Mouse (Mus musculus) testis, postnatal 14 days (tissue): ENCODE measurements around the gene Gm21985.

ENCODE experiments used
- DNase-seq: peaks from one replicate; pipeline ENCODE4 v3.0.0; 2021; ENCODE audit warnings: low spot score

Gene Gm21985

DNA sequence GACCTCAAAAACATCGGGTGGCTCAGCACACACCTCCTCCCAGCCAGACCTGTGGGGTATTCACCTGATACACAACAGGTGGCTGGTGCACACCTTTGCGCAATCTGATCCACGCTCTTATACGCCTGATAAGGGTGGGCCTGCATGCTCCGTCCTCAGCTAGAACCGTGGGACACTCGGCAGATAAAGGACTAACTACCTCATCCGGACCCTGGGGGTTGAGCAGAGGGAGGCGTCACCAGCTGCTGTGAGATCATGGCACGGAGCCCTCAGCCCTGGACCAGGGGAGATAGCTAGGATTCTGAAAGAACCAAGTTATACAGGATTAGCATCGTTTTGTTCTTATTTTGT, at the start of gene Gm21985:
Gene Gm21985 (plus strand): TSS at position 73 of the 351 bp plus-strand sequence.
- peak; percentile 68 for DNase-seq

DNA sequence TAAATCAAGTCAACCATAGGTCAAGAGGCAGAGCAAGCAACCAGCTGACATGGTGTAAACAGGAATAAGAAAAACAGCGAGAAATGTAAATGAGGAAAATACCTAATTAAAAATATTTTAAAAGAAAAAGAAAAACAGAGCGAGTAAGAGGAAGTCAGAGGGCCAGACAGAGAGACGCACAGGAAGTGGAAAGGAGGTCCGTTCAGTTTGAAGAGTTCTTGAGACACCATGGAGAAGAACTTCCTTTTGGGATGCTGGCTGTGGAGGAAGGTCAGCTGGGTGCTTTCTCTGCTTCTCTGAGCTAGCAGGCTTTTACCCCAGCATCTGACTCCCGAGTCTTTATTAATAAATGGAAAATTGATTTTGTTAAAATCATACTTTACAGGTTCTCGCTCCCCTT, 48.5 kb upstream of the Gm21985 start:
- no peak for DNase-seq

DNA sequence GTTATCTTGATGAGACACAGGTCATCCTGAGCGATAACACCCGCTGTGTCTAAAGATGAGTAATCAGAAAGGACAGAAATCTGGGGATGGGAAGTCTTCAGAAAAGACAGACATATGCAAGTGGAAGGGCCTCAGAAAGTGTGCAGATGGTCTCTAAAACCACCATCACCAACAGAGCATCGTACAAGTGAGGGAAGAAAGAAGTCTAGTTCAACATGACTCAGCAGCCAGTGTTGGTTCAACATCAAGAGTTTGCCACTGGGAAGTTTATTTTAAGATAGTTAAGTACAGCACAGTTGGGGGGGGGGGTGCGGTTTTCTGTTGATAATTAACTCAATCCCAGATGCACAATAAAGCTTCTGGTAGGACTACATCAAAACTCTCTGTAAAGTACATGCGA, 45.2 kb upstream of the Gm21985 start:
- no peak for DNase-seq

DNA sequence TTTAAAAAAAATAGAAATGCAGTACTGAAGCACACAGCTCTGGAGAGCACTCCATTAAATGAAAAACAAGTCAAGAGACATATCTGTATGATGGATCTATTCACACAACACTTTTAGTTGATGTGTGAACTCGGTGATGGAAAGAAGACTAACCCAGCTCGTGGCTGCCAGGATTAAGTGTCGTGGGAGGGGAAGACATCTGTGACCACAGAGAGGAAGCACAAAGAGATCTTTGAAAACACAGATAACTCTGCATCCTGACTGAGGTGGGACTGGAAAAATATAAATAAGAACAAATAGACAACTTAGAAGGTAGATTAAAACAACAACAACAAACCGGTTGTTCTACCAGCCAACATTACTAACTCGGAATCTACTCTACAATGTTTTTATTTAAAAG, 43.5 kb upstream of the Gm21985 start:
- no peak for DNase-seq

DNA sequence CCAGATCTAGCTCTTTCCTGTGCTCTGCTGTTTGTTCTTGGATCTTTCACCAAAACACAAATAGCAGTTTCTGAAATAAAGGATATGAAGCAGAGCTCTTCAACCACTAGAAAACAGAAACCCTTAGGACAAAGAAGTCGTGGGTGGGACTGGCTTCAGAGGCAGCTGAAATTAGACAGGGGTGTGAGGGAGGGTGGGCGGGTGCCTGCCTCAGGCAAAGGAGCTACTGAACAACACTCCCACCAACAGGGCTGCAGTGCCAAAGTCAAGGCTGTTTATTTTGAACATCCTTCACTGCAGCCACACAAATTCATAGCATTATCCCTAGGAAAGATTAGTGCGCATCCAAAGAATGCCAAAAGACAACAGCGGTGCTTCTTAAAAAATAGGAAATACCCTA, 41.8 kb upstream of the Gm21985 start:
- DNase-seq, result no peak

DNA sequence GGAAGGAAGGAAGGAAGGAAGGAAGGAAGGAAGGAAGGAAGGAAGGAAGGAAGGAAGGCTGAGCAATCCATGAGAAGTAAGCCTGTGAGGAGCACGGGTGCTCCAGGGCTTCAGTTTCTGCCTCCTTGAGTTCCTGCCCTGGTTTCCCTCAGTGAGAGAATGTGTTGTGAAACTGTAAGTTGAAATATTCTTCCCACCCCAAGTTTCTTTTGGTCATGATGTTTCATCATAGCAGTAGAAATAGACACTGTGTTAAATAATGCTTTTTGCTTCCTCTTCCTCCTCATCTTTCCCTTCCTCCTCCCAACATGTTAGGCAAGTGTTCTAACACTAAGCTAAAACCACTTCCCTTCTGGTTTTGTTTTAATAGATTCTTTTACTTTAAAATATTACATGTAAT, 33.5 kb upstream of the Gm21985 start:
- DNase-seq, result no peak

DNA sequence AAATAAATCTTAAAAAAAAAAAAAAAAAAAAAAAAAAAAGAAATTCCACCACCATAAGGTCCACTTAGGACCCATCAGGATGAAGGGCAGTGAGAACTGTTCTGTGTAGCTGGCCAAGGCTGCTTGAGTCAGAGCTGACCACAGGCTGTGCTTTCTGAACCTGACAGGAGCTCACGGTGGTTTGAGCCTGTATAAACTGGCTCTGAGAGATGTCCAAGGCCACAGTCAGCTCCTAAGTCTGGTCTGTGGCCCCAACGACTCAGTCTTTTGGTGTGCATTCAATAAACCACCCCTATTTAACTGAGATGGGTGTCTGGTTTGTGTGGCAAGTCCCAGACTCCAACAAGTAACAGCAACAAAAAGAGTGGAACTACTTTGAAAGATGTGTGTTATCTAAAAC, 29.5 kb upstream of the Gm21985 start:
- no peak for DNase-seq

DNA sequence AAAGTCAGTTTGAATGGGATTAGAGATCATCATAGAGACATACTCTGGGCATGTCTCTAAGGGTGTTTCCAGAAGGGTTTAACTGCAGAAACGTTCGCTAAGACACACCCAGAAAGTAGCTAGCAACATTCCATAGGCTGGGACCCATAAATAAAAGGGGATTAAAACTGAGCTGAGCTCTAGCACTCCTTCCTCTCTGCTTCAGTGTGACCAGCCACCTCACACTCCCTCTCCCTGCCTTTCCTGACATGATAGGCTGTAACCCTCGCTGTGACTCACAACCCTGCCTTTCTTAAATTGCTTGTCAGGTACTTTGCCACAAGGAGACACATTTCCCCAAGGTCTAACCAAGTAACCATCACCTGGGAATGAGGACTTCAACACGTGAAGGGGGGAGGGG, 28.1 kb upstream of the Gm21985 start:
- DNase-seq, result no peak

DNA sequence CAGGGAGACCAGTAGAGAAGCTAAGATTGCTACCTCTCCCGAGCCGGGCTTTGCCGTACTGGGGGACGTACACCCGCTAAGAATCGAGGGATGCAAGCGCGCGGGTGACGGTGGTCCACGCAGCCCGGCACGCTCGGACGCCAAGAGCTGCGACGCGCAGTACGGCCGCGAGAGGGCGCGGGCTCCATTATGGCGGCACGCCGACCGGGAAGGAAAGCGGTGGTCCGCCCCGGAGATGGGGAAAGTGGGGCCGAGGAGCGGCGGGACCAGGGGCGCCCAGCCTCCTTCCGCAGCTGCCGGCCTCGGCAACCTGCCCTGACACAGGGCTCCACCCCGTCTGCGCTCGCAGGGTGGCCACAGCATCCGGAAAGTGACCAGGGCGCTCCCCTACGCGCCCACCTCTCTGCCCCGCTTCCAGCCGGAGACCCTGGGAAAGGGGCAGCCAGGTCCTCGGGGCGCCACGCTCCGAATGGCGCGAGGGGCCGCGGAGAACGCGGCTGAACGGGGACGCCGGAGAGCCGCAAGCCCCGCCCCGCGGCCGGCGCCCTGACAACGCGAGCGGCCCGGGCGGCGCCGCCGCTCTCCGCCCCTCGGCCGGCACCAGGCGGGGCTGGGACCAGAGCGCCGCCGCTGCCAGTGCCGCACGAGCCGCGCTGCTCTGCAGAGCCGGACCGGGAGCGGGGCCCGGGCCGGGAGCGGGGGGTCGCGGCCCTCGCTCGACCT, 26.7 kb upstream of the Gm21985 start, which contains the start of gene Lpcat4:
Gene Lpcat4 (plus strand): TSS at position 257 of the 723 bp plus-strand sequence.
- DNase-seq, result peak; percentile 85

DNA sequence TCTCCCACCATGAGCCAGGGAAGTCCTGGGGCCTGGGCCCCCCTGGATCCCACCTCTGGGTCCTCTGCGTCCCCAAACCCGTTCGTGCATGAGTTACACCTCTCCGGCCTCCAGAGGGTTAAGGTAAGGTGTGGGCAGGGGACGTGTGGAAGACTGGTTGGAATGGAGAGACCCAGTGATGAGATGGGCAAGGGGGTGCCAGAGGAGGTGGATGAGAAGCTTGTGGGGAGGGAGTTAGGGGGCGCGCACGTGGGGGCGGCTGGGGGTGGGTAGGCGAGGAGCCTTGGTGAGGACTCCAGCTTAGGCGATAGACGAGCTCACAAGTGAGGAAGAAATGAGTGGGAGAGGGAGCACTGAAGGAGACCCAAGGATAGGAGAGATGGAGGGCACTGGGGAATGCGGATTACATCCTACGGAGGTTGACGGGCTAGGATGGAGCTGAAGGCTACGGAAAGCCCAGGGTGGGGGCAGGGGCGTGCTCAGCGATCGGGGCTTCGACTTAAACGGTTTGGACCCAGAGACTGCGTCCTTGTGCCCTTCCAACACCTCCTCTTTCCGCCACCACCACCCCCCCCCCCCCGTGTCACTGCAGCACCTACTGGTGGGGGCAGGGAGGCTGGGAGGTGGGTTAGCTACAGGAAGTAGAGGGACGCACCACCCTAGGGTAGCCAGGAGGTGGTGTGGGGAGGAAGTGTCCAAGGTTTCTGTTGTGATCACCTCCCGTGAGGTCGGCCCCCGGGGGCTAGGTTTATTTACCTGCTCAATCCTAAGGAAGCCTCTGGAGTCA, 26.0 kb upstream of the Gm21985 start:
- no peak for DNase-seq

DNA sequence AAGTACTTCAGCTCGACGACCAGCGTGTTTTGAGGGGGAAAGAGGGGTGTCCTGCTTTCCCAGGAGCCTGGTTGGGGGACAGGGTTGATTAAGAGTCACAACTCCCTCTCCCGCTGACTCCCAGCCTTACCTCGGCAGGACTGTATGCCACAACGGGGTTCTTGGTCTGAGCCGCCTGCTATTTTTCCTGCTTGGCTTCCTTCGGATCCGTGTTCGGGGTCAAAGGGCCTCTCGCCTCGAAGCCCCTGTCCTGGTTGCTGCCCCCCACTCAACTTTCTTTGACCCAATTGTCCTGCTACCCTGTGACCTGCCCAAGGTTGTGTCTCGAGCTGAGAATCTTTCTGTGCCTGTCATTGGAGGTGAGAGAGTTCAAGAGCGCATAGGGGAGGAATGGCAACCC, 24.3 kb upstream of the Gm21985 start:
- DNase-seq, result no peak

DNA sequence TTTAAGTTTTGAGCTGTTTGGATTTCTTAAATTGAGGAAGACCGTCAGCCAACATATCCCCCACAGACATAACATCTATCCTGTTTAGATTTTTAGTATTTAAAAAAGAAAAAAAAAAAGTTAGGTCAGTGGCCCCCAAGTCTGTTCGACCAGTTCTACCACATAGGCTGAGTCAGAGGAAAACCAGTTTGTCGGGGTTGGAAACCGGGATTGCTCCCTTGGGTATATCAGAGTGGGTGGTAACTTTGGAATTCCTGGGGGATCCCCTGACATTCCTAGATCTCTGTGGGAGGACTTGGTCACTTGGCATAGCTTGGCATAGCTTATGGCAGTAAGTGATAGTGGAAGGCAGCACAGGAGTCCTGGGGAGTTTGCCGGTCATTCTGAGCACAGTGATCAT, 20.8 kb upstream of the Gm21985 start:
- no peak for DNase-seq

DNA sequence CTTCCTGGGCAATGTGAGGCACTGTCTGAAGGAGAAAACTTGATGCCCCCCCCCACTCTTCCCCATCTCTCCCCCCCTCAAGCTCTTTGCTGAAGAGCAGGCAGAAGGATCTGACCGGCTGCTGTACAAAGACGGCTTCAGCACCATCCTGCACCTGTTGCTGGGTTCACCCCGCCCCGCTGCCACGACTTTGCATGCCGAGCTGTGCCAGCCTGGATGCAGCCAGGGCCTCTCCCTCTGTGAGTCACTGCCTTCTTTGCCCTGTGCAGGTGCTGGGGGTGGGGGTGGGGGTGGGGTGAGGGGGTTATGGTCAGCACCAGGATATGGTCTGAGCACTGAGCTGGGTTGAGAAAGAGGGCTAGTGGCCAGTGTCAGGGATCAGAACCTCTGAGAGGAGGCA, 19.9 kb upstream of the Gm21985 start:
- no peak for DNase-seq

DNA sequence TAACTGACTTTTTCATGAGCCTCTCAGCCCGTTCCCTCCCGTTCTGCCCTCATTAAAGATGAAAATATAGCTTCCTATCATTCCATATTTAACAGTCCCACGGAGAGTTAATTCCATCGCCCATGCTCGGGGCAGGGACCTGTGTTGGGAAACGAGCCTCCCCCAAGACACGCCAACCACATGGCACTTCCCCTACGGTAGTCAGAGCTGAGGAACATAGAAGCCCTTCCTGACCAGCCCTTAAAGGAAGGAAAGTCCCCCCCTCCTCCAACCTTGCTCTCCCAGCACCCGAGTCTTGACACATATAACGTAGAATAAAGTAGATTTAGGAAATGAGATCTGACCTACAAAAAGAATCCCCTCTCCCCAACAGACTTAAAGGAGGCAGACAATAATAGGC, 18.8 kb upstream of the Gm21985 start:
- DNase-seq, result no peak

DNA sequence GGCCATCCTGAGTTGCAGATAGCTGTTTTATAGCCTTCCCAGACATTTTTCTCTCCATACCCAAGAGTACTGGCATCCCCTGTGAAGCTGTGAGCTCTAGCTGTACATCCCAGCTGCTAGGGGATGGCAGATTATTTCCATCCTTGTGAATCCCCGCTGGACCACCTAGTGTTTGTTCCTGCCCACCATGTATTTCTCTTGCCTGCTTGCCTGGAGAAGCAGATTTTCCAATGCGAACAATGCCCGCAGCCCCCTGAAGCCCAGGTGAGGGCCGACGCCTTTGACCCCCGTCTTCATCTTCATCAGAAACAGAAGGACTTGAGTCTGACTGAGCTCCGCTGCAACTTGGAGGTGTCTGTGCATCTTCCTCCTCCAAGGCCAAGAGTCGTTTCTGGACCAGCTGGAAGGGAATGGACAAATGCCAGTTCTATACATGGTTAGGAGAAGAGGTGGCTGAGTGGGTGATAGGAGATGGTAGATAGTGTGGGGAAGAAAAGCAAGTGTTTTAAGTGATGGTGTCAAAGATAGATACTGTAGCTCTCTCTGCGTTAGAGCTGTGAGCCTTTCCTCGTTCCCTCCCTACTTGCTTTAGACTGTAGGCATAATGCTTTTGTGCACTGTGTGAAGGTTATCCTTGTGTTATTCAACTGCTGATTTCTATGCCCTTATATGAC, 16.2 kb upstream of the Gm21985 start:
- DNase-seq, result no peak

DNA sequence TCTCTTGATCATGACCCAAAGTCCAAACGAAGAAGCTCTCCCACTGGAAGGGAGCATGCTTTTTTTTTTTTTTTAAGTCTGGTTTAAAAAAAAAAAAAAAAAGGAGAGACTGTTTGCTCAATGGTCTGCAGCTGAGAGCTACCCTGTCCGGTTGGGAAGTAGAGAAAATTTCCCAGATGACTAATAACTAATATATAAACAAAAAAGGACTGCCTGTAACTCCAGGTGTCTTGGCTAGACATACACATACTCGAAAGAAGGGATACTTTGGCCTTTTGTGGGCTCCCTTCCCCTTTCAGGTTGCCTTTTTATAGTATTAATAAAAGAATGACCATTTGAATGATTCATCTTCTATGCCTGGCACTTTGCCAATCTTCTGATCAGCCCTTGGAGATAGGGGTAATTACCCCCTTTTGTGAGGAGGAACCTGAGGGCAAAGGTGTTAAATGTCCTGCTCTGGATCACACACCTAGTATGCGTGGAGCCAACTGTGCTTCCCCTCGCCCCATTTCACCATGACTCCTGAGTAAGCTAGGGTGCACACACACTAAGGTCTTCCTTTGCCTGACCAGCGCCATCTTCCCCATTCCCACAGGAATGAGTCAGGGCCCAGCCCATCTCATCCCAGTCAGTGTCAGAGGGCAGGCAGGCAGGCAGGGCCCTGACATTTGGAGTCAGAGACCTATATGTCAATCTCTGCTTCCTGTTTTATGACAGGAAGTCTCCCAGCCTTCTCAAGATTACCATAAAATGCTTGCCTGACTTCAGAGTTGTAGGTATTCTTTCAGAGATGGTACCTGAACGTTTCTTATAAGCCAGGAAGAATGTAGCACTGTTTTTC, 11.2 kb upstream of the Gm21985 start:
- DNase-seq, result no peak

DNA sequence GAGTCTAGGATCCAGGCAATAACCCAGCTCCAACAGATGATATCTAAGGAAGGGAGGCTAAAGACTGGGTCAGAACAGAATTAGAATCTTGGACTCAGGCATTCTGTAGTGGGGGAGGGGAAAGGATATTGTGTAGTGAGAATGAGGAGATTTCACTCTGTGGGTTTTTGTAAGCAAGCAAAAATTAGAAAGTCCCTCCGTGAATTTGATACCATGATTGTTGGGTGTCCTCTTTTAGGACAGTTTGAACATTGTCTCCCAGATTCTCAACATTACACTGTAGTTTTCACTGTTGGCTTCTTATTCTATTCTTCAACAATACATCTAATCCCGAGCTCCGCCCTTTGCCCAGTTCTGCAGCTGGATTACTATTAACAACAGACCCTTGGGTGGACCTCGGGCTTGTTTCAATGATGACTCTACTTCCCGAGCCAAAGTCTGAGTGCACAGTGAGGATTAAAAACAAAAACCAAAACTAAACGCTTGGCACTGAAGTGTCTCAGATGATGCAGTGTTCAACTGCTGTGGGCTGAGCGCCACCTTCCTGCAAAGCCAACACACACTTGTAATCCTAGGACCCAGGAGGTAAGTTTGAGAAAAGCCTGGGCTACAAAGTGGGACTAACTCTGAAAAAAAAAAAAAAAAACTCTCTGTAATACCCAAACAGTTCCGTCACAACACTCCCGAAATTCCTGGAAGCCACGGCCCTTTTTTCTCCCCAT, 6.7 kb upstream of the Gm21985 start, which contains the start of gene Nutm1:
Gene Nutm1 (minus strand): TSS at position 51 of the 722 bp plus-strand sequence.
- DNase-seq, result no peak

DNA sequence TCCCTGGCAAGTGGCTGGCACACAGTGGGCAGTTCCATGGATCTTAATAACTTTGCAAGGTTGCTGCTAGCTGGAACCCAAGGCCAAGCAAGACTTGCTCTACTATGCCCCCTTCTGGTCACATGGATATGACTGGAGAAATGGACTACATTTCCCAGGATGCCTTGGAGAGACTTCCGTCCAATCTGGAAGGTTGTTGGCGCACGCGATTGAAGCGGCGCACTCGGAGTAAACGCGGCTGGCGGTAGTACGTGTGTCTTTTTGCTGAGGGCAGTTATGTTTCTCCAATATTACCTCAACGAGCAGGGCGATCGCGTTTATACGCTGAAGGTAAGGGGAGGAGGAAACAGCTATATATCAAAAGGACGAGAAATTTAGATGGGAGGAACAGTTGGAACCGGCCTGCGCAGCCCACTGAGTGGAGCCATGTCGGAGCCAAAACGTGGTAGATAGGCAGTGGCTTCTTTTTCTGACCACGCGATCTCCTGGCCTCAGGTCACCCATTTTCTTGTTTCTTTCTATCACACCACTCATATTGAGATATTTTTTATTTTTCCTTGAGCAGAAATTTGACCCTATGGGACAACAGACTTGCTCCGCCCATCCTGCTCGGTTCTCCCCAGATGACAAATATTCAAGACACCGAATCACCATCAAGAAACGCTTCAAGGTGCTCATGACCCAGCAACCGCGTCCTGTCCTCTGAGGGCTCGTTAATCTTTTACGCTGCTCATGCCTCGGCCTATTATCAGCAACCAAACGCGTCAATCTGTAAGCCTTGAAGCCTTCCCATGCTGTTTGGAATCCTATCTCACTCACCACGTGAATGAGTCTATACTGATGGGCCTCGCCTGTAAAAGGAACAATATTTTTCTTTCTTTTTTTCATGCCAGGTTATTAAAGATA, 4.1 kb upstream of the Gm21985 start, which contains the start of gene Nop10:
Gene Nop10 (plus strand): TSS at position 179 of the 906 bp plus-strand sequence.
- DNase-seq, result peak; percentile 90

DNA sequence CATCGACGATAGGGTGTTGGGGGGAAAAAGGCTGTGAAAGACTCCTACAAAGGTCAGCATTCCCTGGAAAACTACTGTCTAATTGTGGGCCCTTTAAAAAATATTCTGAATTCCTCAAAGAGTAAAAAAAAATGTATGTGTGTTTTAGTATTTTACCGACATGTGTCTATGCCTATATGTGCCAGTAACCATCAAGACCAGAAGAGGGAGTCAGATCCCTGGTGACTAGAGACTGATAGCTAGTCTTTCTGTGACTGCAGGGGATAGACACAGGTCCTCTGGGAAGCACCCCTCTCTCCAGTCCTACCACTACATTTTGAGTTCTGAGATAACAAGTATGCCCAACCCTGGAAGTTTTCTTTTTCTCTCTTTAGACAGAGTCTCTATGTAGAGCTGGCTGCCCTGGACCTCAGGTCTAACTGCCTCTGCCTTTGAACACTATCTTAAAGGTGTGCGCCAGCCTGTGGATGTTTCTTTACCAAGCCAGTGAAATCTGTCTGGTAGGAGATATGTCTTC, 3.3 kb upstream of the Gm21985 start:
- DNase-seq, result no peak

DNA sequence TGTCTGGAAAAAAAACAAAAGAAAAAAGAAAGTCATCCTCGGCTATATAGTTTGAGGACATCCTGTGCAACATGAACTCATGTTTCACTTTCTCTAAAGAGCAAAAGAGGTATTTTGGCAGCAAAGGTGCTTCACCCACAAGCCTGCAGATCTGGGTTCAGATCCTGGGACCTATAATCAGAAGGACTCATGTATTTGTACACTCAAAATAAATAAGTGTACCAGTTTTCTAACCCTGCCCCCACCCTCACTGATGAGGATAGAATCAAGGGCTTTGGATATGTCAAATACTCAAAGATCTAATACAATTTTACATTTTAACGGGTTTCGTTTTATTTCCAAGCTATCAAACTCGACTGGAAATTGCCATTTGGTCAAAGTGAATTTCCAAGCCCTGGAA, 1.8 kb upstream of the Gm21985 start:
- no peak for DNase-seq
